Mouse (Mus musculus) splenic B cell, adult 2 months (primary cell): Measurements from ENCODE around the gene Lpin1.

Experiments
- DNase-seq: peaks from one replicate; pipeline ENCODE4 v3.0.0-alpha.2; 2011; ENCODE audit warnings: low read depth, low spot score
- H3K27me3 ChIP-seq: 2 replicates; pipeline ENCODE4 v1.6.1; 2012; ENCODE audit warnings: mild to moderate bottlenecking, low read length, moderate library complexity, mixed read lengths; ENCODE audit not compliant: control insufficient read depth, poor library complexity, insufficient read depth, severe bottlenecking
- H3K36me3 ChIP-seq: 2 replicates; pipeline ENCODE4 v1.6.1; 2012; ENCODE audit warnings: mild to moderate bottlenecking, low read length, moderate library complexity, mixed read lengths; ENCODE audit not compliant: control insufficient read depth, poor library complexity, insufficient read depth, severe bottlenecking

The Lpin1 gene

GRCm38 (mm10) chr12:16593014-16593413, 17.8 kb downstream of the Lpin1 start:
- Histone ChIP-seq H3K27me3 (no peaks in the 10 kb centered on the region), H3K36me3 (no peaks in the 10 kb centered on the region)
- no peak for DNase-seq

DNA sequence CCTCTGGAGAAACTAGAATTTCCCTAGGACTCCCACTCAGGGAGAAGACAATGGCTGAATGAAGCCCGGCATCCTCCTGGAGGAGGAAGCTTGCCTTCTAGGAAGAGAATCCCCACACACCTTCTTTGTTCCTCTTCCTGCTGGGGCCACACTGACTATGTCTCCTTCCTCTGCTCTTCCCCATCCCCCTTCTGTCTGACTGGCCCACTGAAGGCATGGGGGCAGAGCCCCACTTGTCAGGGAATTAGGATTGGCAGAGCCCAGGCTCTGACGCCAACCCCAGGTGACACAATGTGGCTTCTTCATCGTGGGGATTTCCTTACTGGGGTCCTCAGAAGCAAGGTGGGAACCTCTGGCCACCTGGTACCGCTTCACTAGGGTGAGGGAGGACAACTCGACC, 18.3 kb downstream of the Lpin1 start:
- DNase-seq, result no peak
- Histone ChIP-seq H3K36me3 (no peaks in the 10 kb centered on the region), H3K27me3 (no peaks in the 10 kb centered on the region)

GRCm38 (mm10) chr12:16591453-16592200, 19.1 kb downstream of the Lpin1 start:
- DNase-seq, result peak; percentile 85
- no peaks in the 10 kb centered on the region for H3K36me3 ChIP-seq
- H3K27me3 ChIP-seq, result no peaks in the 10 kb centered on the region

GRCm38 (mm10) chr12:16589966-16590365, 20.8 kb downstream of the Lpin1 start:
- Histone ChIP-seq H3K27me3 (no peaks in the 10 kb centered on the region), H3K36me3 (no peaks in the 10 kb centered on the region)
- no peak for DNase-seq

GRCm38 (mm10) chr12:16589204-16589949, 21.4 kb downstream of the Lpin1 start:
- no peaks in the 10 kb centered on the region for H3K27me3 ChIP-seq
- peak; percentile 91 for DNase-seq
- H3K36me3 ChIP-seq, result no peaks in the 10 kb centered on the region

DNA sequence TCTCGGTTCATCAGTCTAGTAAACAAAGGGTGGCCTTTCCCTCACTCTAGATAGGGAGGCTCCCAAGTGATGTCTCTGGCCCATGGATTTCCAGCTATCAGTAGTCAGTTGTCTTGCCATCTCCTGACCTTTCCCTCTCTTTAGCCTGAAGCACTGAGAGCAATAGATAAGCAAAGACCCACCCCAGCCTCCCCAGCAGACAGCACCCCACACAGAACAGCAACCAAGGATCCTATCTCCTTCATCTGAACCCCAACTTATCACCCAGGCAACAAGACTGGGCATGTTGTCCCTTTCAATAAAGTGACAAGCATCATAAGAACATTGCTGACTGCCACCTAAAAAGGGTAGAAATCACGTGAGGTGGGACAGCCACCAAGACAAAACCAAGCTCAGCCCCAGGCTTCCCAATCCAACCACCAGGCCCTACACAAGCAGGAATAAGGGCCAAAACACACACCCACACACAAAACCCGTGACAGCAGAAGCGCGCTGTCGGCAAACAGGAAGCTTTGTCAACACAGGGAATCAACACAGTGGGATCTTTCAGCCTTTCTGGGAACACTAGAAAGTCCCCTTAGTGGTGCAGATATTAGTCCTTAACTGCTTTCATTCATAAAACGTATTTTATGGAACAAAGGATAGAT, 22.2 kb downstream of the Lpin1 start:
- no peak for DNase-seq
- Histone ChIP-seq H3K36me3 (no peaks in the 10 kb centered on the region), H3K27me3 (no peaks in the 10 kb centered on the region)

- H3K27me3 ChIP-seq, result no peaks in the 10 kb centered on the region
- DNase-seq, result no peak
- no peaks in the 10 kb centered on the region for H3K36me3 ChIP-seq
Measured at GRCm38 (mm10) chr12:16587767-16588166, 23.0 kb downstream of the Lpin1 start.

DNA sequence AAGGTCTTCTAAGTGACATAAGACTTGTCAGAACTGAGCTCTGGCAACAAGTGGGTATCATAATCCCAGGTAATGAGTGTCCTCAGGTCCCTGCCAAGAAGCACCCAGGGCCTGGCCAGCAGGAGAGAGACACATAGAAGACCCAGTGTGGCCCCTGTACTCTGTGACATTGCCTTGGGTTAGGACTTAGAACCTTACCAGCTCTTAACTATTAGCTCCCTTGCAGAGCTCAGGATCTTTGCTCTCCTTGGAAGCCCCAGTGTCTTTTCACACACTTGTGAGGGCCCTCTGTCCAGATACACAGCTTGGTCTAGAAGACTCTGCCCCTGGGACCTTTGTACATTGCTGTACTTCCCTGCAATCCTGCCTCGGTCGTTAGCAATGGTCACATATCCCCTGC, 23.7 kb downstream of the Lpin1 start:
- Histone ChIP-seq H3K27me3 (no peaks in the 10 kb centered on the region), H3K36me3 (no peaks in the 10 kb centered on the region)
- no peak for DNase-seq

- no peak for DNase-seq
- H3K27me3 ChIP-seq, result no peaks in the 10 kb centered on the region
- H3K36me3 ChIP-seq, result no peaks in the 10 kb centered on the region
Measured at GRCm38 (mm10) chr12:16584964-16585363, 25.8 kb downstream of the Lpin1 start.

- Histone ChIP-seq H3K36me3 (no peaks in the 10 kb centered on the region), H3K27me3 (no peaks in the 10 kb centered on the region)
- DNase-seq, result peak; percentile 50
Measured at GRCm38 (mm10) chr12:16584035-16584682, 26.6 kb downstream of the Lpin1 start.

DNA sequence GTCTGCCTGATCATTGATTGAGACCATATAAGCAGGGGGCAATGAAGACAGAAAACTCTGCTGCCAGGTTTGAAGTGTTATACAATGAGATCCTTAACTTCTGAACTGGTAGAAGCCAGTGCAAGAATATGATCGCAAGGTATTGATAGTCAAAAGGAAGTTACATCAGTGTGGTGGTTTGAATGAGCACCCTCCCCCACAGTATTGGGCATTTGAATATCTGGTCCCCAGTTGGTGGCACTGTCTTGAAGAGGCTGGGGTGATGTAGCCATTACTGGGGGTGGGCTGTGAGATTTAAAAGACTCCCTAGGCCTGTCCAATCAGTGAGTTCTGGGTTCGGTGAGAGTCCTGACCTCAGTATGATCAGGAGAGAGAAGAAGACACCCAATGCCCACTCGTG, 27.5 kb downstream of the Lpin1 start:
- no peaks in the 10 kb centered on the region; the same call in 1 of the 2 replicates for H3K36me3 ChIP-seq
- H3K27me3 ChIP-seq, result no peaks in the 10 kb centered on the region
- DNase-seq, result no peak

DNA sequence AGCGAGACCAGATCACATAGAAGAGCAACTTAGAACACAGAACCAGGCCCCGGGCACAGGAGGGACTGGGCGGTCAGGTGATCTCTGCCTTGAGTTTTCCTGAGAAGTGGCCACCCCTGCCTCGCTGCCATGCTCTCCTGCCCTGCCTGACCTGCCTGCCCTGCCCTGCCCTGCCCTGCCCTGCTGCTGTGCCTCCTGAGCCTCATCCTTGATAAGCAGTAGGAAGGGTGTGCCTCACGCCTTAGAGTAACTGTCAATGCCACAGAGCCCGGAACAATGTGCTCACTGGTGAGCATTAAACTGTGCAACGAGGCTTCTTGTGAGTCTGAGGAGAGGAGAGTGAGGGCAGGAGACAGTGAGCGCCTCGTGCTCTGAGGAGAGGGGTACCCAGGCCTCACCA, 30.5 kb downstream of the Lpin1 start:
- Histone ChIP-seq H3K36me3 (no peaks in the 10 kb centered on the region; the same call in 1 of the 2 replicates), H3K27me3 (no peaks in the 10 kb centered on the region)
- DNase-seq, result no peak

GRCm38 (mm10) chr12:16577665-16578233, 33.0 kb downstream of the Lpin1 start:
- Histone ChIP-seq H3K36me3 (no peaks in the 10 kb centered on the region; the same call in 1 of the 2 replicates), H3K27me3 (no peaks in the 10 kb centered on the region)
- no peak for DNase-seq

- H3K36me3 ChIP-seq, result no peaks in the 10 kb centered on the region; the same call in 1 of the 2 replicates
- DNase-seq, result no peak
- H3K27me3 ChIP-seq, result no peaks in the 10 kb centered on the region
Measured at GRCm38 (mm10) chr12:16571278-16571677, 39.5 kb downstream of the Lpin1 start.
